Mouse (Mus musculus) heart, adult 2 months (tissue): ENCODE data around the gene Szrd1. TPM values are rescaled to one million over a fixed set of nuclear protein-coding genes. Genes with fewer than 3 reads are reported as not detected.

ENCODE experiments used
- DNase-seq, 2 experiments: peaks; one replicate each; pipeline ENCODE4 v3.0.0; 2021
- H3K27ac ChIP-seq: fragments of 200-600 bp; 2 replicates; pipeline ENCODE4 v1.8.1; 2022
- H3K27me3 ChIP-seq: fragments of 200-500 bp; 2 replicates; pipeline ENCODE4 v1.6.1; 2012; ENCODE audit warnings: mild to moderate bottlenecking, low read length, inconsistent platforms, mixed read lengths; ENCODE audit not compliant: control insufficient read depth, insufficient read depth
- H3K36me3 ChIP-seq: fragments of 200-500 bp; 2 replicates; pipeline ENCODE4 v1.6.1; 2012; ENCODE audit warnings: low read length, inconsistent platforms; ENCODE audit not compliant: control insufficient read depth, insufficient read depth
- H3K4me1 ChIP-seq: fragments of 200-500 bp; 2 replicates; pipeline ENCODE4 v1.6.1; 2011; ENCODE audit warnings: low read length; ENCODE audit not compliant: control insufficient read depth, insufficient read depth
- H3K4me3 ChIP-seq: fragments of 200-600 bp; 2 replicates; pipeline ENCODE4 v1.8.1; 2022
- H3K79me2 ChIP-seq: fragments of 200-500 bp; replicated peaks from 2 replicates; pipeline ENCODE4 v1.6.1; 2012; ENCODE audit warnings: mild to moderate bottlenecking, inconsistent platforms, low read length, moderate library complexity, mixed read lengths; ENCODE audit not compliant: control insufficient read depth, insufficient read depth
- H3K9ac ChIP-seq: fragments of 200-500 bp; 2 replicates; pipeline ENCODE4 v1.6.1; 2012; ENCODE audit warnings: low read depth, mild to moderate bottlenecking, control low read depth, inconsistent platforms, low read length, mixed read lengths
- CTCF ChIP-seq: fragments of 200-600 bp; IDR thresholded peaks from 2 replicates; pipeline ENCODE4 v1.8.1; 2022; ENCODE audit warnings: antibody characterized with exemption, mild to moderate bottlenecking, moderate library complexity
- EP300 ChIP-seq: fragments of 200-500 bp; IDR thresholded peaks from 2 replicates; pipeline ENCODE4 v1.6.1; 2011; ENCODE audit warnings: low read depth, low read length, control low read depth; ENCODE audit not compliant: insufficient read depth
- POLR2A ChIP-seq: fragments of 200-500 bp; IDR thresholded peaks from 2 replicates; pipeline ENCODE4 v1.6.1; 2011; ENCODE audit warnings: mild to moderate bottlenecking, low read depth, low read length, control low read depth; ENCODE audit not compliant: insufficient read depth
- WGBS: fragments of 180-500 bp; shearing (Covaris S2); methylation state at CpG from one replicate; pipeline ENCODE4 v1.1.7; 2018; 5-methylcytosine and 5-hydroxymethylcytosine counted together
- intact Hi-C: fragments of 180-260 bp; cut with DNase I; formaldehyde crosslinking; loops from one replicate; pipeline ENCODE4 v1.15.1; 2025
- polyA plus RNA-seq: library from polyadenylated mRNA; depleted of rRNA; stranded (reverse); fragments of >200 nt; gene quantifications from 2 replicates; pipeline ENCODE4 v1.2.3, GENCODE M21; 2012; rRNA removed
- total RNA-seq, 2 experiments: library from RNA; stranded (reverse); gene quantifications; 2 replicates each; pipeline ENCODE4 v1.2.3; 2021

Gene Szrd1
- total and polyA plus RNA-seq, 3 experiments = 32.1 to 106 (median 90.0) TPM

DNA sequence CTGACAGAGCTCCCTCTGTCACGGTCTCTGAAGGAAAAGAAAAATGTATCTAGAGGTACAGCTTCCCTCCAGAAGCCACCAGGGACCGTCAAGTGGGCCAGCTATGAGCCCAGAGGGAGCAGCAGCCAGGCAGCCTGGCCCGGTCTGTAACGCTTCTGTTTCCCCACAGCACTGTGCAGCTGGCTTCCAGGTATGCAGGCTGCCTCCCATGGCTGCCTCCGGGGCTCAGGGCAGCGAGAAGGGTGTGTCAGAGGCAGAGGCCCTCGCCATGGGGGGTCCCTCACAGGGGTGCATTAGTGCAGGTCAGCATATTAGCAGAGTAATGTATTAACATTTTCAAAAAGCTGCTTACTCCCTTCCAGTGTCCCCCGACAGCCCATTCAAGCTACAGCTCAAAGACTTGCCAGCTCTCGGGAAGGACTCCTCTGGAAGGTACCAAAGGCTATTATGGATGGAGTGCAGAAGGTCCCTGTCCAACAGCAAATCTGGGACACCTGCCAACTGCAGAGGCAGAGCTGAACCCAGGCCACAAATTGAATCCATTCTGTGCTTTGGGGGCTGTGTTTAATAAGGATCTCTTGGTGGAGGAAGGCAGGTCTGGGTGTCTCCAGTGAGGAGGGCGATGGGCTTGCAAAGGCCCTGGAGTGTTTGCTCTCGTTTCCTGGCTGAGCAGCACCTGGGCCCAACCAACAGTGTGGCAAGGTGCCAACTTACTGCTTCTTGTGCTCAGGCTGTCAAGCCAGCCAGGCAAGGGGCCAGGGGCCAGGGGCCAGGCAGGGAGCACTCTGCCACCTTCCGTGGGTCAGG is 72.7 kb downstream of the Szrd1 start:
- no peaks in the 10 kb centered on the region for H3K27me3 ChIP-seq
- intact Hi-C loops = no loop called here
- 65% methylated on average over 12 of the region's 12 CpGs for WGBS
- H3K27ac ChIP-seq = no peak overlapping the region; the same call in 1 of the 2 replicates
- no peaks in the 10 kb centered on the region; the same call in 1 of the 2 replicates for H3K4me1 ChIP-seq
- TF ChIP-seq CTCF (no peak), POLR2A (no peak), EP300 (no peak)
- H3K9ac ChIP-seq = no peak overlapping the region
- no peak overlapping the region for H3K4me3 ChIP-seq
- no peaks in the 10 kb centered on the region for H3K36me3 ChIP-seq
- peak; percentile 59 to 74 for DNase-seq
- no peaks in the 10 kb centered on the region for H3K79me2 ChIP-seq

DNA sequence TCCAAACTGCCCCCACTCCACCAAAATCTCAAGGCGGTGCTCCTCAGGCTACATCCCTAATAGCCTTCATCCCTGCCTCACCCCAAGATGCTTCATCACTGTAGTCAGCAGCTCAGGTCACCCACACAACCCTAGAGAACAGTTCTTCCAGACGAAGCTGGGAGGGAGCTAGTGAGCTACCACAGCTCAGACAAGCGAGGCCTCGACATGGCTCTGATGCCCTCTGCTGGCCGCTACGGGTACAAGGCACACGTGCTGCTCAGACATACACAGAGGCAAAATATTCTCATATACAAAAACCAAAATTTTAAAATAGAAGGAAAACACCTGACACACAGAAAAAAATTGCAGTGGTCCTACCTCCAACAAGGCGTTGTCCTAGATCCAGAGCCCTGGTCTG is 74.5 kb downstream of the Szrd1 start:
- H3K27ac ChIP-seq = no peak overlapping the region
- intact Hi-C loops = loop anchor here (1.0 kb wide), 1 partner anchor 21 kb away; no protein-coding TSS in a partner anchor
- H3K36me3 ChIP-seq = no peaks in the 10 kb centered on the region
- H3K9ac ChIP-seq = no peak overlapping the region
- H3K4me3 ChIP-seq = no peak overlapping the region
- no peak; the same call in 1 of the 2 replicates for TF ChIP-seq EP300
- TF ChIP-seq CTCF = peak; percentile 95
- 0 out of 2 replicates have a peak, but pooled peaks have one; percentile 15 for TF ChIP-seq POLR2A
- H3K27me3 ChIP-seq = no peaks in the 10 kb centered on the region
- DNase-seq = peak; percentile 76 to 77
- H3K4me1 ChIP-seq = no peaks in the 10 kb centered on the region; the same call in 1 of the 2 replicates
- no peaks in the 10 kb centered on the region for H3K79me2 ChIP-seq
- WGBS = 12% methylated on average over 8 of the region's 8 CpGs

DNA sequence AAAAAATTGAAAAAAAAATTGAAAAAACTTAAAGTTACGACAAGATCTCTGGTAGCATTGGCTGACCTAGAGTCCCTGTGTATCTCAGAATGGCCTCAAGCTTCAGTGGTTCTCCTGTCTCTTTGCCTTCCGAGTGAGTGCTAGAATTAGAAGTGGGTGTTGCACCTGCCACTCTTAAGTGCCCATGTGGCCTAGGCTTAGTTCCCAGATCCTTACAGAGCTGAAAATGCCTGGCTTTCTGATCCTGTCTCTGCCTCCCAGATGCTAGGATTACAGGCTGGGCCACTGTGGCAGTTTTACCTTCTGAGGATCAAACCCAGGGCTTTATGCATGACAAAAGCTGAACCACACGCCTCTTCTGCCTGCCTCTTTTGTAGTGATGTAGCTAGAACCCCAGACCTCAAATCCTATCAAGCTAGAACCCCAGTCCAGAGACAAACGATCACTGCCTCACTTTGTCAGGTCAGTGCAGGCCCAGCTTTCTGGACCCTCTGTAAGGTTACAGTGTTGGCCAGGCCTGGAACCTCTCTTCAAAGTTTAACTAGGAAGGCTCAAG is 75.4 kb downstream of the Szrd1 start:
- intact Hi-C loops = no loop called here
- no peak for DNase-seq
- Histone ChIP-seq H3K4me1 (no peaks in the 10 kb centered on the region; the same call in 1 of the 2 replicates), H3K27ac (no peak overlapping the region), H3K36me3 (no peaks in the 10 kb centered on the region), H3K27me3 (no peaks in the 10 kb centered on the region), H3K4me3 (no peak overlapping the region), H3K9ac (no peak overlapping the region), H3K79me2 (no peaks in the 10 kb centered on the region)
- TF ChIP-seq EP300 (no peak), CTCF (no peak), POLR2A (no peak)
- 81% methylated on average over 4 of the region's 4 CpGs for WGBS

Other genes starting within 250 kb of the Szrd1 start
- gene Padi2, start 233.4 kb downstream of the Szrd1 start, total RNA-seq = under 1 TPM; 0.31 to 0.96 TPM
- 1.3 and 1.4 TPM in 2 replicates for gene Padi2, start 233.4 kb downstream of the Szrd1 start, polyA plus RNA-seq
- gene Sdhb, start 178.6 kb downstream of the Szrd1 start, total RNA-seq = 1,000 to 10,000 TPM; 1,126 to 1,344 TPM
- 1,030 and 1,505 TPM in 2 replicates for gene Sdhb, start 178.6 kb downstream of the Szrd1 start, polyA plus RNA-seq
- gene Atp13a2, start 152.9 kb downstream of the Szrd1 start, total RNA-seq = 10 to 100 TPM; 15.1 to 17.7 TPM
- 30.4 and 34.8 TPM in 2 replicates for gene Atp13a2, start 152.9 kb downstream of the Szrd1 start, polyA plus RNA-seq
- gene Mfap2, start 129.4 kb downstream of the Szrd1 start, total RNA-seq = 1 to 10 TPM; 3.1 TPM
- 12.2 and 17.6 TPM in 2 replicates for gene Mfap2, start 129.4 kb downstream of the Szrd1 start, polyA plus RNA-seq
- 1 to 10 TPM; 4.6 to 4.9 TPM for gene Crocc, start 79.2 kb downstream of the Szrd1 start, total RNA-seq
- gene Crocc, start 79.2 kb downstream of the Szrd1 start, polyA plus RNA-seq = 5.1 and 8.1 TPM in 2 replicates
- gene Necap2, start 61.4 kb downstream of the Szrd1 start, total RNA-seq = 10 to 100 TPM; 13.9 to 14.9 TPM
- 21.2 and 24.5 TPM in 2 replicates for gene Necap2, start 61.4 kb downstream of the Szrd1 start, polyA plus RNA-seq
- gene Spata21, start 51.4 kb downstream of the Szrd1 start, total RNA-seq = not detected
- 0.16 and 0.20 TPM in 2 replicates for gene Spata21, start 51.4 kb downstream of the Szrd1 start, polyA plus RNA-seq
- 10 to 100 TPM in 1 of 2 experiments, 1 to 10 TPM in 1; 9.0 to 11.3 TPM for gene Fbxo42, start 8.1 kb upstream of the Szrd1 start, total RNA-seq
- gene Fbxo42, start 8.1 kb upstream of the Szrd1 start, polyA plus RNA-seq = 7.6 and 11.9 TPM in 2 replicates
- under 1 TPM; 0.42 to 0.52 TPM for gene Rsg1, start 74.2 kb upstream of the Szrd1 start, total RNA-seq
- gene Rsg1, start 74.2 kb upstream of the Szrd1 start, polyA plus RNA-seq = 0.88 and 1.1 TPM in 2 replicates
- 10 to 100 TPM; 37.7 to 40.1 TPM for gene Arhgef19, start 99.7 kb upstream of the Szrd1 start, total RNA-seq
- gene Arhgef19, start 99.7 kb upstream of the Szrd1 start, polyA plus RNA-seq = 22.4 and 39.6 TPM in 2 replicates
- gene Epha2, start 161.5 kb upstream of the Szrd1 start, total RNA-seq = 1 to 10 TPM; 5.5 to 7.7 TPM
- 7.0 and 8.7 TPM in 2 replicates for gene Epha2, start 161.5 kb upstream of the Szrd1 start, polyA plus RNA-seq
- gene Fam131c, start 228.4 kb upstream of the Szrd1 start, total RNA-seq = 1 to 10 TPM; 2.0 to 2.2 TPM
- 0.29 and 2.9 TPM in 2 replicates for gene Fam131c, start 228.4 kb upstream of the Szrd1 start, polyA plus RNA-seq